Mouse (Mus musculus): ENCODE data around the gene Fam204a. TPM values are rescaled to one million over a fixed set of nuclear protein-coding genes. Genes with fewer than 3 reads are reported as not detected.
A peak's percentile ranks its signal among the peaks of the same experiment; 100 is the strongest.

Gene Fam204a
- polyA plus RNA-seq, 1 experiment from 2014 or later, result 47.3 TPM

DNA sequence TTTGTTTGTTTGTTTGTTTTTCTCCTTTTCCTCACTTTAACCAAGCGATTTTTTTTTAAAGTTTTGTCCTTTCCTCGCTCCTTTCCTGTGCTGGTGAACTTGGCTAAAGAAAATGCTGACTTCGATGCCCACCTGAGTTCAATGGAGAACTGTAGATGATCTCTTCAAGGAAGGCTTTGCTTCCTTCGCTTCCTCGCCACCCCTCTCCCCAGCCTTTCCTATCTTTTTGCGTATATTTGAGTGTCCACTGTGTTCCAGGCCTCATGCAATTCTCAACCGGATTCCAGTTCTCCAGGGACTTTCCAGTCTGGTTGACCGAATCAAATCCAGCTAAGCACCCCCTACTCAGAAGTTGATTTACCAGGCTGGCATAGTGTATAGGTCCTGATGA lies 339 bp upstream of the Fam204a start:
- WGBS, result 62% methylated on average over 8 of the region's 8 CpGs
- no peak overlapping the region for H3K9ac ChIP-seq (ENCODE audit: low read length)
- no peak for ATAC-seq (ENCODE audit: insufficient read depth, low FRiP score)
- H3K27ac ChIP-seq (ENCODE audit: low read length), result no peak overlapping the region
- no peaks in the 10 kb centered on the region for H3K9me3 ChIP-seq (replicated peaks; ENCODE audit: control insufficient read depth, low read length)
- peaks cover 5% of the 10 kb centered on the region for H3K4me1 ChIP-seq (ENCODE audit: control insufficient read depth, insufficient read depth, low read length)
- peak overlapping the region; percentile 47 for H3K4me2 ChIP-seq (ENCODE audit: low read depth, low read length)
- no peaks in the 10 kb centered on the region for H3K36me3 ChIP-seq (ENCODE audit: control insufficient read depth, insufficient read depth, low read length)
- peak overlapping the region; percentile 93 for H3K4me3 ChIP-seq (replicated peaks; ENCODE audit: low read length)
- no peaks in the 10 kb centered on the region for H3K27me3 ChIP-seq (ENCODE audit: control insufficient read depth, insufficient read depth, low read length)

DNA sequence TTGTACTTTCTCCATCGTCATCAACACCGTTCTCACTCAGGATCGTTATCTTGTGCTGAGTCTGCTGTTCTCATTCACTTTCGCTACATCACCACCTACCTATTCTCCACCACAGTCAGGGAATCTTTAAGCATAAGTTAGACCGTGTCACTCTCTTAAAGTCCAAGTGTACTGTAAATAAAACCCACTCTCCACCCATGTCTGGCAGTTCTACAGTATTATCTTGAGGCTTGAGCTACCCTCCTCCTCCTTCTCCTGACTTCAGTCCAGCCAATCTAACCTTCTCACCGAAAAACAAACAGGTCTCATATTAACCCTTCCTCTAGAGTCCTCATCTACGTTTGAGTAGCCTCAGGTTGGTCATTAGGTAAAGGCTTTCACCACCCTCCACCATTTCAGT lies 7.1 kb downstream of the Fam204a start:
- Histone ChIP-seq H3K4me1 (ENCODE audit: control insufficient read depth, insufficient read depth, low read length) (0 out of 2 replicates have a peak, but pooled peaks cover 2% of the 10 kb centered on the region), H3K27ac (ENCODE audit: low read length) (no peak overlapping the region), H3K4me3 (replicated peaks; ENCODE audit: low read length) (no peak overlapping the region), H3K36me3 (ENCODE audit: control insufficient read depth, insufficient read depth, low read length) (0 out of 2 replicates have a peak, but pooled peaks cover 3% of the 10 kb centered on the region), H3K9ac (ENCODE audit: low read length) (no peak overlapping the region), H3K9me3 (replicated peaks; ENCODE audit: control insufficient read depth, low read length) (no peaks in the 10 kb centered on the region), H3K4me2 (ENCODE audit: low read depth, low read length) (no peak overlapping the region), H3K27me3 (ENCODE audit: control insufficient read depth, insufficient read depth, low read length) (no peaks in the 10 kb centered on the region)
- 80% methylated on average over 7 of the region's 7 CpGs for WGBS
- ATAC-seq (ENCODE audit: insufficient read depth, low FRiP score), result no peak

DNA sequence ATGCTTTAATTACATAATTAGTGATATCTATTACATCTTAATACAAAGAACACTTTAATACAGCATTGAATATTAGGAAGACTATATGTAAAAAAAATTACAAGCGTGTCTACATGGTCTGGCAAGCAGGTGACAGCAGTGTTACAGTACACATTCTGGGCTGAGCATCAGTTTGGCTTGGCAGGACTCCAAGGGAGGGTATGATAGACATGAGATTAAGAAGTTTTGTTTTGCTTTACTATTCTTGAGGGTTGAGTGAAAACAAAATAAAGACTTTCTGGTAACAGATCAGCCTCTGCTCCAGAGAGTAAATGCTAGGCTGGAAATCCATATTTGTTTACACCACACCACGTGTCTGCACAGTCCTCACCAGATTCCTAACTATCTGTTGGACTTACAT lies 8.5 kb downstream of the Fam204a start:
- 0 out of 2 replicates have a peak, but pooled peaks cover 2% of the 10 kb centered on the region for H3K4me1 ChIP-seq (ENCODE audit: control insufficient read depth, insufficient read depth, low read length)
- H3K9me3 ChIP-seq (replicated peaks; ENCODE audit: control insufficient read depth, low read length), result no peaks in the 10 kb centered on the region
- ATAC-seq (ENCODE audit: insufficient read depth, low FRiP score), result no peak
- no peak overlapping the region for H3K27ac ChIP-seq (ENCODE audit: low read length)
- H3K9ac ChIP-seq (ENCODE audit: low read length), result no peak overlapping the region
- 61% methylated on average over 2 of the region's 2 CpGs for WGBS
- 0 out of 2 replicates have a peak, but pooled peaks cover 3% of the 10 kb centered on the region for H3K36me3 ChIP-seq (ENCODE audit: control insufficient read depth, insufficient read depth, low read length)
- H3K27me3 ChIP-seq (ENCODE audit: control insufficient read depth, insufficient read depth, low read length), result no peaks in the 10 kb centered on the region
- no peak overlapping the region for H3K4me3 ChIP-seq (replicated peaks; ENCODE audit: low read length)
- no peak overlapping the region for H3K4me2 ChIP-seq (ENCODE audit: low read depth, low read length)

DNA sequence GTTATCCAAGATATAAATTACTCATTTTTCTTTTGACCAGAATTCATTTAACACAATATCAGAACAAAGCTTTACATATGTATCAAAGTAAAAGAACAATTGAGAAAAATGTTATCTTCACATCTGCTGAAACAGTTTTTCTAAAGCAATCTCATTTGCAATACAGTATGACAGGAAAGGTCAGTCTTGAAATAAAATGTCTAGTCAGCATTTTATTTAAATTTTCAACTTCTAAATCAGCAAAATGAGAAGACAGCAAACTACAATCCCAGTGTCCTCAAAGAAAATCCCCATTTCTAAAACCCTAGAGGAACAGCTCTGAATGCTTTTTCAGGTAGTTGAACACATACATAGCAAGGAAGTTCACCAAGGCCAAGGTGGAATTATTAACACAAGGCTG lies 18.3 kb downstream of the Fam204a start:
- no peak overlapping the region for H3K4me3 ChIP-seq (replicated peaks; ENCODE audit: low read length)
- no peaks in the 10 kb centered on the region for H3K9me3 ChIP-seq (replicated peaks; ENCODE audit: control insufficient read depth, low read length)
- H3K27me3 ChIP-seq (ENCODE audit: control insufficient read depth, insufficient read depth, low read length), result no peaks in the 10 kb centered on the region
- no peak for ATAC-seq (ENCODE audit: insufficient read depth, low FRiP score)
- no peak overlapping the region for H3K27ac ChIP-seq (ENCODE audit: low read length)
- H3K4me2 ChIP-seq (ENCODE audit: low read depth, low read length), result no peak overlapping the region
- H3K36me3 ChIP-seq (ENCODE audit: control insufficient read depth, insufficient read depth, low read length), result no peaks in the 10 kb centered on the region
- H3K4me1 ChIP-seq (ENCODE audit: control insufficient read depth, insufficient read depth, low read length), result no peaks in the 10 kb centered on the region
- H3K9ac ChIP-seq (ENCODE audit: low read length), result no peak overlapping the region

DNA sequence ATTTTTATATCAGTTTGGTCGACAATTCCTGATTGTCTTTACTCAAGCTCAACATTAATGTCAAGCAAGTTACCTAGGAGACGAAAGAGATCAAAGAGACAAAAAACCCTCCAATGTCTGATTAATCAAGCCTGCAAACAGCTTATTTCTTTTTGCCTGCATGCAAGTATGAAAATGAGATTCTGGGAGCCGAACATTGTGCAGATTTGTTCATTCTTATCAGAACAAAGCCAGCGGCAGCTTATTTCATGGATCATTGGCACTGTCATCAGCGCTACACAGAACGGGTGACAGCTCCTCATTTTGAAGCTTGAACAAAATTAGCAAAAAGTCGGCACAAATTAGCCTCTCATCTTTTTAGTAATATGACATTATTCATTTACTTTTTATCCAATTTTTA lies 22.3 kb downstream of the Fam204a start:
- no peak overlapping the region for H3K27ac ChIP-seq (ENCODE audit: low read length)
- 71% methylated on average over 7 of the region's 7 CpGs for WGBS
- H3K4me1 ChIP-seq (ENCODE audit: control insufficient read depth, insufficient read depth, low read length), result no peaks in the 10 kb centered on the region
- H3K4me3 ChIP-seq (replicated peaks; ENCODE audit: low read length), result no peak overlapping the region
- ATAC-seq (ENCODE audit: insufficient read depth, low FRiP score), result no peak
- no peaks in the 10 kb centered on the region for H3K9me3 ChIP-seq (replicated peaks; ENCODE audit: control insufficient read depth, low read length)
- no peak overlapping the region for H3K9ac ChIP-seq (ENCODE audit: low read length)
- no peak overlapping the region for H3K4me2 ChIP-seq (ENCODE audit: low read depth, low read length)
- no peaks in the 10 kb centered on the region for H3K36me3 ChIP-seq (ENCODE audit: control insufficient read depth, insufficient read depth, low read length)
- H3K27me3 ChIP-seq (ENCODE audit: control insufficient read depth, insufficient read depth, low read length), result no peaks in the 10 kb centered on the region

DNA sequence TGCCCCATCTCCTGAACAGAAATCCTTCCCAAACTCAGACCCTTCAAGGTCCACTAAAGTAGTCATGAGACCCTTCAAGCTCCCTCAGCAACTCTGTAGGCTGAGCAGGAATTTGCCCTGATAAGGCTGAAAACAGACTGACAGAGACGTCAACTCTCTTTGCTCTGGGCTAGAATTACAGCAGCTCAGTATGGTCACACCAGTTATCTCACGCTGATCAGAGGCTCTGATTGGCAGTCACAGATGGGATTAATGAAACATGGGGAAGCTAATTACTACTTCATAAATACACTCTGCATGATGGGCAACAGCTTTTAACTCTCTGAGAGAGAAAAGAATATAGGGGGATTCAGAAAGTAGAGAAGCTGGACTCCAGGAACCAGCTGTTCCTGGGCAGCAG lies 26.2 kb downstream of the Fam204a start:
- H3K27me3 ChIP-seq (ENCODE audit: control insufficient read depth, insufficient read depth, low read length), result no peaks in the 10 kb centered on the region
- H3K4me1 ChIP-seq (ENCODE audit: control insufficient read depth, insufficient read depth, low read length), result no peaks in the 10 kb centered on the region
- H3K9me3 ChIP-seq (replicated peaks; ENCODE audit: control insufficient read depth, low read length), result no peaks in the 10 kb centered on the region
- H3K27ac ChIP-seq (ENCODE audit: low read length), result no peak overlapping the region
- ATAC-seq (ENCODE audit: insufficient read depth, low FRiP score), result no peak
- no peak overlapping the region for H3K9ac ChIP-seq (ENCODE audit: low read length)
- 42% methylated on average over 2 of the region's 2 CpGs for WGBS
- no peaks in the 10 kb centered on the region for H3K36me3 ChIP-seq (ENCODE audit: control insufficient read depth, insufficient read depth, low read length)
- H3K4me2 ChIP-seq (ENCODE audit: low read depth, low read length), result no peak overlapping the region
- H3K4me3 ChIP-seq (replicated peaks; ENCODE audit: low read length), result no peak overlapping the region

DNA sequence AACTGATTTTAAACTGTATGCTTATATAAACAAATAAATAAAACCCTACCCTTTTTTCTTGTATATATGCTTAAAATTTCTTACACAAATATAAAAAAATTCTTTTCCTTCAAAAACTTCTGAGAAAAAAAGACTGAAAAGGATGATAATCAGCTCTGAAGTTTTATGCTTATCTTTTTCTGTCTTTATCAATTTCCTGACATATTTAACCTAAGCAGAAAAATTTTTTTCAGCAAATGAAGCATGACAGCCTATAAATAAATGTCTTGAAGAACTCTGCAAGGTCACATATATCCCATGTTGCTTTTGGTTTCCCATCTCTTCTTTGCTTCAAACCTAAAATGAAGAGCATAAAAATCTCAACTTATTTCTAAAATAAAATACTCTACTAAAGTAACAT lies 27.3 kb downstream of the Fam204a start:
- no peaks in the 10 kb centered on the region for H3K9me3 ChIP-seq (replicated peaks; ENCODE audit: control insufficient read depth, low read length)
- H3K4me1 ChIP-seq (ENCODE audit: control insufficient read depth, insufficient read depth, low read length), result no peaks in the 10 kb centered on the region
- H3K4me2 ChIP-seq (ENCODE audit: low read depth, low read length), result no peak overlapping the region
- 0 out of 2 replicates have a peak, but pooled peaks cover 2% of the 10 kb centered on the region for H3K36me3 ChIP-seq (ENCODE audit: control insufficient read depth, insufficient read depth, low read length)
- no peaks in the 10 kb centered on the region for H3K27me3 ChIP-seq (ENCODE audit: control insufficient read depth, insufficient read depth, low read length)
- H3K4me3 ChIP-seq (replicated peaks; ENCODE audit: low read length), result no peak overlapping the region
- H3K9ac ChIP-seq (ENCODE audit: low read length), result no peak overlapping the region
- ATAC-seq (ENCODE audit: insufficient read depth, low FRiP score), result no peak
- H3K27ac ChIP-seq (ENCODE audit: low read length), result no peak overlapping the region

DNA sequence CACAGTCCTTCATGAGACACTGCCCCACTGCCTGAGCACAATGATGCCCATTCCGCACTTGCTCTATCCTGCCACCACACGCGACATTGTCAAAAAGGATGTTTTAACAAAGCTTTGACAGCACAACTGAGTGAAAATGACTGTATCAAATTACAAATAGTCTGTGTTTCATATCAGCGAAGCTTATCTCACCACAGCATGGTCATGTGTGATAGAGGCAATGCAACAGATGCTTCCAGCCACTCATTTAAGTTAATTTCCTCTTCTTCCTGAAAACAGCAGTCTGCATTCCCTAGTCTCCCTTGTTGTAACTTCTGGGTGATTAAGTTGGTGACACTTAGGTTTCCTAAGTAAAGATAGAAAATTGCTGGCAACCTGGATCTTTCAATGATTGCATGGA lies 33.7 kb downstream of the Fam204a start:
- H3K9ac ChIP-seq (ENCODE audit: low read length), result no peak overlapping the region
- no peak overlapping the region for H3K4me2 ChIP-seq (ENCODE audit: low read depth, low read length)
- WGBS, result 85% methylated on average over 4 of the region's 4 CpGs
- H3K36me3 ChIP-seq (ENCODE audit: control insufficient read depth, insufficient read depth, low read length), result 0 out of 2 replicates have a peak, but pooled peaks cover 2% of the 10 kb centered on the region
- no peaks in the 10 kb centered on the region for H3K9me3 ChIP-seq (replicated peaks; ENCODE audit: control insufficient read depth, low read length)
- H3K4me1 ChIP-seq (ENCODE audit: control insufficient read depth, insufficient read depth, low read length), result no peaks in the 10 kb centered on the region
- H3K27me3 ChIP-seq (ENCODE audit: control insufficient read depth, insufficient read depth, low read length), result no peaks in the 10 kb centered on the region
- ATAC-seq (ENCODE audit: insufficient read depth, low FRiP score), result no peak
- H3K4me3 ChIP-seq (replicated peaks; ENCODE audit: low read length), result no peak overlapping the region
- H3K27ac ChIP-seq (ENCODE audit: low read length), result no peak overlapping the region

DNA sequence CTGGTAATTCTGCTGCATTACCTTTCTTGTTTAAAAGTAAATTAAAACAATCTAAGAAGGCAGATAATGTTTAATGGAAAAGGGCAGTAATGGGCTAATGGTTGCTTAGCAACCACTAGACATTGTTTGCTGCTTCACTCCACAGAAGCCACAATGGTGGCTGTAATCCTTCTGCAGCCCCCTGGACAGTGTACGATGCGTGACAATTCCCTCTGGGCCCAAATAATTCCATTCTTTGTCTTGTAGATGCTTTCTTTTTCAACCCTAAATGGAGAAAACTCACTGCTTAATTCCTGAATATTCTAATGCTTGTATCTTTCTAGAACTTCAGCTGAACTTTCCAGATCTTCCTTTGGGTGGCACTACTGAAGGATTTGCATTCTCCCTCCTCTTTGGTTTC lies 37.3 kb downstream of the Fam204a start:
- H3K36me3 ChIP-seq (ENCODE audit: control insufficient read depth, insufficient read depth, low read length), result no peaks in the 10 kb centered on the region
- H3K4me1 ChIP-seq (ENCODE audit: control insufficient read depth, insufficient read depth, low read length), result no peaks in the 10 kb centered on the region
- H3K4me3 ChIP-seq (replicated peaks; ENCODE audit: low read length), result no peak overlapping the region
- H3K27ac ChIP-seq (ENCODE audit: low read length), result no peak overlapping the region
- WGBS, result 56% methylated on average over 2 of the region's 2 CpGs
- no peak overlapping the region for H3K4me2 ChIP-seq (ENCODE audit: low read depth, low read length)
- H3K9ac ChIP-seq (ENCODE audit: low read length), result no peak overlapping the region
- no peaks in the 10 kb centered on the region for H3K27me3 ChIP-seq (ENCODE audit: control insufficient read depth, insufficient read depth, low read length)
- no peaks in the 10 kb centered on the region for H3K9me3 ChIP-seq (replicated peaks; ENCODE audit: control insufficient read depth, low read length)
- ATAC-seq (ENCODE audit: insufficient read depth, low FRiP score), result no peak

DNA sequence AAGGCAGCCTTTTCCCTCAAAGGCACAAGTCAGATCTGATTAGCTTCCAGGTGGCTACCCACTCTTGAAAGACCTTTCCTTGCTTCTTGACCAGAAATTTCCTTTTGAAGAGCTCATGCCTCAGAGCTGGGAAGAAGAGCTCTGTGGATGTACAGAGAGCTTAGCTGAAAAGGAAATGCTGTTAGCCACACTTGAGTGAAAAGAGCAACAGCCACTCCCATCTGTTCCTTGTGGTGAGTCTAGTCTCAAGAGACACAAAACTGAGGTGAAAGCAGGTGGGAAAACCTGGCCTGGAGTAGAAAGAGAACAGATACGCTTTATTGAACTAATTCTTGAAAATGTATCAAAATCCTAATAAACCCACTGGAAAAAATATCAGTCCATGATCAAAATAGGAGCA lies 43.6 kb downstream of the Fam204a start:
- Histone ChIP-seq H3K9me3 (replicated peaks; ENCODE audit: control insufficient read depth, low read length) (no peaks in the 10 kb centered on the region), H3K27ac (ENCODE audit: low read length) (no peak overlapping the region), H3K4me3 (replicated peaks; ENCODE audit: low read length) (no peak overlapping the region), H3K4me2 (ENCODE audit: low read depth, low read length) (no peak overlapping the region), H3K4me1 (ENCODE audit: control insufficient read depth, insufficient read depth, low read length) (no peaks in the 10 kb centered on the region), H3K36me3 (ENCODE audit: control insufficient read depth, insufficient read depth, low read length) (no peaks in the 10 kb centered on the region), H3K27me3 (ENCODE audit: control insufficient read depth, insufficient read depth, low read length) (no peaks in the 10 kb centered on the region), H3K9ac (ENCODE audit: low read length) (no peak overlapping the region)
- WGBS, result 88% methylated on average over 1 of the region's 1 CpGs
- no peak for ATAC-seq (ENCODE audit: insufficient read depth, low FRiP score)
